Mouse (Mus musculus) Muller cell, postnatal 12 days (primary cell): ENCODE results near the gene Ccdc85b.
"Not testable (repeated sequence)": the region's sequence is repeated elsewhere in the genome, so short reads cannot be mapped to it uniquely, and the experiment has no call there.

ENCODE experiments used
- DNase-seq: peaks from one replicate; pipeline ENCODE4 v3.0.0-alpha.2; 2015; ENCODE audit errors: inconsistent ontology term

The Ccdc85b gene

GRCm38 (mm10) chr19:5457746-5458442 lies at the start of gene Ccdc85b:
TSS of gene Ccdc85b (minus strand) at chr19:5457894.
- DNase-seq, result no peak

GRCm38 (mm10) chr19:5503687-5504086 lies 46.0 kb upstream of the Ccdc85b start, which contains the start of gene 1700020D05Rik:
TSS of gene 1700020D05Rik (minus strand) at chr19:5503787.
- DNase-seq, result no peak

GRCm38 (mm10) chr19:5500330-5500875 lies 42.7 kb upstream of the Ccdc85b start:
- no peak for DNase-seq

GRCm38 (mm10) chr19:5496052-5496370 lies 38.3 kb upstream of the Ccdc85b start:
- DNase-seq, result no peak

GRCm38 (mm10) chr19:5495353-5496051 lies 37.8 kb upstream of the Ccdc85b start:
- DNase-seq, result no peak

- no peak for DNase-seq
These were observed 36.6 kb upstream of the Ccdc85b start for GRCm38 (mm10) chr19:5494314-5494713.

- not testable (repeated sequence) for DNase-seq
These were observed 35.6 kb upstream of the Ccdc85b start for GRCm38 (mm10) chr19:5493301-5493721.

- DNase-seq, result no peak
These were observed 34.9 kb upstream of the Ccdc85b start for GRCm38 (mm10) chr19:5492641-5493040.

GRCm38 (mm10) chr19:5490898-5491708 lies 33.4 kb upstream of the Ccdc85b start:
- DNase-seq, result peak; percentile 85

- peak; percentile 98 for DNase-seq
These were observed 32.7 kb upstream of the Ccdc85b start, which contains the start of gene Cfl1 for GRCm38 (mm10) chr19:5490313-5490897. TSS of gene Cfl1 (plus strand) at chr19:5490455.

- DNase-seq, result not testable (repeated sequence)
These were observed 32.0 kb upstream of the Ccdc85b start for GRCm38 (mm10) chr19:5489721-5490120.

- DNase-seq, result peak; percentile 99
These were observed 31.3 kb upstream of the Ccdc85b start for GRCm38 (mm10) chr19:5488878-5489571.

- DNase-seq, result peak; percentile 99
These were observed 30.3 kb upstream of the Ccdc85b start, which contains the start of gene Mus81 for GRCm38 (mm10) chr19:5487768-5488550. TSS of gene Mus81 (minus strand) at chr19:5488402.

- DNase-seq, result no peak
These were observed 29.1 kb upstream of the Ccdc85b start for GRCm38 (mm10) chr19:5486771-5487170.

GRCm38 (mm10) chr19:5486286-5486685 lies 28.6 kb upstream of the Ccdc85b start:
- no peak for DNase-seq

- no peak for DNase-seq
These were observed 28.1 kb upstream of the Ccdc85b start for GRCm38 (mm10) chr19:5485821-5486220.

GRCm38 (mm10) chr19:5485371-5485770 lies 27.7 kb upstream of the Ccdc85b start:
- no peak for DNase-seq

GRCm38 (mm10) chr19:5484496-5484895 lies 26.8 kb upstream of the Ccdc85b start:
- no peak for DNase-seq

GRCm38 (mm10) chr19:5483386-5484359 lies 26.0 kb upstream of the Ccdc85b start:
- DNase-seq, result no peak
